Mouse (Mus musculus) urinary bladder, postnatal 14 days (tissue): ENCODE results near the gene Gpr108.

Experiments used
- DNase-seq: peaks from one replicate; pipeline ENCODE4 v3.0.0; 2021; ENCODE audit warnings: low spot score

The Gpr108 gene

GRCm38 (mm10) chr17:57271301-57271700, 23.1 kb upstream of the Gpr108 start:
- no peak for DNase-seq

GRCm38 (mm10) chr17:57267556-57268126, 19.4 kb upstream of the Gpr108 start:
- DNase-seq: peak; percentile 50

GRCm38 (mm10) chr17:57264972-57265945, 17.0 kb upstream of the Gpr108 start:
- peak; percentile 91 for DNase-seq

- DNase-seq: no peak
These were observed 15.9 kb upstream of the Gpr108 start for GRCm38 (mm10) chr17:57264164-57264563.

GRCm38 (mm10) chr17:57262901-57263550, 14.8 kb upstream of the Gpr108 start:
- no peak for DNase-seq

GRCm38 (mm10) chr17:57261796-57262195, 13.6 kb upstream of the Gpr108 start:
- DNase-seq: no peak

- no peak for DNase-seq
These were observed 13.0 kb upstream of the Gpr108 start for GRCm38 (mm10) chr17:57261286-57261685.

GRCm38 (mm10) chr17:57260351-57260750, 12.1 kb upstream of the Gpr108 start:
- DNase-seq: no peak

- DNase-seq: no peak
These were observed 11.5 kb upstream of the Gpr108 start for GRCm38 (mm10) chr17:57259742-57260141.

- no peak for DNase-seq
These were observed 9.9 kb upstream of the Gpr108 start for GRCm38 (mm10) chr17:57258191-57258590.

GRCm38 (mm10) chr17:57256921-57257485, 8.8 kb upstream of the Gpr108 start:
- no peak for DNase-seq

GRCm38 (mm10) chr17:57255354-57255753, 7.1 kb upstream of the Gpr108 start:
- peak; percentile 54 for DNase-seq

GRCm38 (mm10) chr17:57253306-57253705, 5.1 kb upstream of the Gpr108 start:
- DNase-seq: no peak

- DNase-seq: no peak
These were observed 3.2 kb upstream of the Gpr108 start for GRCm38 (mm10) chr17:57251431-57251830.

- peak; percentile 69 for DNase-seq
These were observed 2.4 kb upstream of the Gpr108 start for GRCm38 (mm10) chr17:57250461-57251160.

GRCm38 (mm10) chr17:57249186-57250181, 1.2 kb upstream of the Gpr108 start, which contains the start of gene Trip10:
TSS of gene Trip10 (plus strand) at chr17:57249455.
- peak; percentile 98 for DNase-seq

- no peak for DNase-seq
These were observed 525 bp upstream of the Gpr108 start for GRCm38 (mm10) chr17:57248771-57249170.

GRCm38 (mm10) chr17:57247393-57248200, 649 bp downstream of the Gpr108 start:
- DNase-seq: peak; percentile 89

- DNase-seq: no peak
These were observed 1.4 kb downstream of the Gpr108 start for GRCm38 (mm10) chr17:57246663-57247392.
